Mouse (Mus musculus): Measurements from ENCODE around the gene Fgf23.

Gene Fgf23

DNA sequence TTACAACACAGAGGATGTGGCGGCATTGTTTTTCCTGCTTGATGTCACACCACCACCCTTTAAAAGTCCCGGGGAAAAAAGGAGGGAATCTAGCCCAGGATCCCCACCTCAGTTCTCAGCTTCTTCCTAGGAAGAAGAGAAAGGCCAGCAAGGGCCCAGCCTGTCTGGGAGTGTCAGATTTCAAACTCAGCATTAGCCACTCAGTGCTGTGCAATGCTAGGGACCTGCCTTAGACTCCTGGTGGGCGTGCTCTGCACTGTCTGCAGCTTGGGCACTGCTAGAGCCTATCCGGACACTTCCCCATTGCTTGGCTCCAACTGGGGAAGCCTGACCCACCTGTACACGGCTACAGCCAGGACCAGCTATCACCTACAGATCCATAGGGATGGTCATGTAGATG lies at the start of gene Fgf23:
TSS of gene Fgf23 (plus strand) at position 86 of the 400 bp plus-strand sequence.
- peak; percentile 29 for DNase-seq (ENCODE audit: low read depth)

- DNase-seq (ENCODE audit: low read depth), result no peak
Observed at GRCm38 (mm10) chr6:127024836-127025235, 47.9 kb upstream of the Fgf23 start.

DNA sequence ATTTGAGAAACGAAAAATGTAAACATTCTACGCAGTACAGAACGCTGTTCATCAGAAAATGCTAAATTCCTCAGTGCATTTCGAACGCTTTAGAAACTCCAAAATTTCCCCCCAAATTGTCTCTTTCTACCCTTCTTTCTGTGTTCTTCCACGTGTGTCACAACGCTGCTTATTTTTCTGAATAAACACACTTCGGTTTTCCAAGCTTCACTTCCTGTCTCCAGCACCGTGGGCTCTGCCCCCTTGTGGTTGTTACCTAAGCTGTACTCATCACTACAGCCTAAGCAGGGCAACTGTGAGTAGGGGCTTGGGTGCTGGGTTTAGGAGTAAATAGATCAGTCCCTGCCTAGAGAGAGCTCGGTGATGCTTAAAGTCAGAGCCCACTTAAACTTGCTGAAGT lies 37.9 kb upstream of the Fgf23 start:
- peak; percentile 60 for DNase-seq (ENCODE audit: low read depth)

DNA sequence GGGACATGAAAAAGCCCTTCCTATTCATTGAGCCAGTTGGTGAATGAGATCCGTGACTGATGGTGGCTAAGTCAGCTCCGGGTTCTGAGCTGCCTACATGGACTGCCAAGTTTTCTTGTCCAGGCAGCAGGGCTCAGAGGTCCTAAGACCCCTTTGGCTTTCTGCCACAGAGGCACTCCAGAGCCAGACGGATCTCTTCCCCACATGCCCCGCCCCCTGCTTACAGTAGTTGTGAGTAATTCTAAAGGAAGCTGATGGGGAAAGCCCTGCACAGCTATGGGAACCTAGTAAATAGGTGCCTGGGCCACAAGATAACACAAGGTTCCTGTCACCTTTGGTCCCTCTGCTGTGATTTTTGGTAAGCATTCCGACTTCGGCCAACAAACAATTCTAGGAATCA lies 27.8 kb upstream of the Fgf23 start:
- peak; percentile 73 for DNase-seq (ENCODE audit: low read depth)

DNA sequence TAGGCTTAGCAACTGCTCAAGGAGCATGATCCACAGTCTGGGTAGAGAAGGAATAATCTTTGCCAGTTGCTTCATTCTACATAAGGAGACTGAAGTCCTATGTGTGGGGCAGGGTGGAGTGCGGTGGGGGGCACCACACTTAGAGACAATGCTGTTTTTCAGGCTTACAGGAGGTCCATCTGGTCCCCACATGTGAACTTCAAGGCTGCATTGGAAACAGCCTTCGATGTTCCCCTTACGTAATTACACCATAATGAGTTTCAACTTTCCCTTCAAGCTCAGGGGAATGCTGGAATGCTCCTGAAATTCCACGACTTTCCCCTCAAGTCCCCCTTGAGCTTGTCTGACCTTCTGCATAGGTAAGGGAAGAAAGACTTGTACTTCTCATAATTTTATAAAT lies 21.9 kb upstream of the Fgf23 start:
- peak; percentile 46 for DNase-seq (ENCODE audit: low read depth)

DNA sequence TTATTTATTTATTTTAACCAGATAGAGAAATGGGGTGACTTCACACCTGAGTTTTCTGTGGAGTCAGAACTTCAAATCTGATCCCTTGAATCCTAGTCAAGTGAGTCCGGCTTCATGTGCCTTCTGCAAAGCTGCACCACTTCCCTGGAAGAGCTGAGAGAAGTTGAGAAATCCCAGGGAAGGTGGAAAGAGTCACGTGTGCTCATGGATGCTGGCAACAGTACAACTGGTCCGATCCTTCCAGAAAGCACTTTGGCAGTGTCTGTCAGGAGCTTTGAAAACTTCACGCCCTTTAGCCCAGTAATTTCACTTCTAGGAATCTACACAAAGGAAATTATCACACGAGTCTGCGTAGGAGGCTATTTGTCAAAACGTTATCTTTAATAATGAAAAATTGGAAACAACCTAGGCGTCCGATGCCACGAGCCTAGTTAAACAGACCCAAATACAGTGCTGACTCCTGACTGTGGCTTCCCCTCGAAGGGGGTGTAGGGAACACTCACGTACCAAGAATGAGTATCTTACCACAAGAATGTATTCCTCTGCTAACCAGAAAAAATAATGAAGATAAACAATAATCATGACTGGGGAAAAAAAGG lies 15.6 kb upstream of the Fgf23 start:
- DNase-seq (ENCODE audit: low read depth), result peak; percentile 98

GRCm38 (mm10) chr6:127059975-127060374 lies 12.7 kb upstream of the Fgf23 start:
- DNase-seq (ENCODE audit: low read depth), result no peak

GRCm38 (mm10) chr6:127063915-127064314 lies 8.8 kb upstream of the Fgf23 start:
- DNase-seq (ENCODE audit: low read depth), result no peak

GRCm38 (mm10) chr6:127064815-127065214 lies 7.9 kb upstream of the Fgf23 start:
- no peak for DNase-seq (ENCODE audit: low read depth)

DNA sequence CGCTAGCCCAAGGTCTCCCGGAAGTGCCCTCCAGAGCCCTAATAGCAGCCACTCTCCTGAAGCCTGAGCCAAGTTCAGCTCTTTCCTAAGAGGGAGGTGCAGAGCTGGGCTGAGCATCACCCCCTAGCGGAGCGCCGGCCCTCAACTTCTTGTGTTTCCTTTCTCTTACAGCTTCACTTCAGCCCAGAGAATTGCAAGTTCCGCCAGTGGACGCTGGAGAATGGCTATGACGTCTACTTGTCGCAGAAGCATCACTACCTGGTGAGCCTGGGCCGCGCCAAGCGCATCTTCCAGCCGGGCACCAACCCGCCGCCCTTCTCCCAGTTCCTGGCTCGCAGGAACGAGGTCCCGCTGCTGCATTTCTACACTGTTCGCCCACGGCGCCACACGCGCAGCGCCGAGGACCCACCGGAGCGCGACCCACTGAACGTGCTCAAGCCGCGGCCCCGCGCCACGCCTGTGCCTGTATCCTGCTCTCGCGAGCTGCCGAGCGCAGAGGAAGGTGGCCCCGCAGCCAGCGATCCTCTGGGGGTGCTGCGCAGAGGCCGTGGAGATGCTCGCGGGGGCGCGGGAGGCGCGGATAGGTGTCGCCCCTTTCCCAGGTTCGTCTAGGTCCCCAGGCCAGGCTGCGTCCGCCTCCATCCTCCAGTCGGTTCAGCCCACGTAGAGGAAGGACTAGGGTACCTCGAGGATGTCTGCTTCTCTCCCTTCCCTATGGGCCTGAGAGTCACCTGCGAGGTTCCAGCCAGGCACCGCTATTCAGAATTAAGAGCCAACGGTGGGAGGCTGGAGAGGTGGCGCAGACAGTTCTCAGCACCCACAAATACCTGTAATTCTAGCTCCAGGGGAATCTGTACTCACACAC lies 7.4 kb downstream of the Fgf23 start:
- peak; percentile 75 for DNase-seq (ENCODE audit: low read depth)

DNA sequence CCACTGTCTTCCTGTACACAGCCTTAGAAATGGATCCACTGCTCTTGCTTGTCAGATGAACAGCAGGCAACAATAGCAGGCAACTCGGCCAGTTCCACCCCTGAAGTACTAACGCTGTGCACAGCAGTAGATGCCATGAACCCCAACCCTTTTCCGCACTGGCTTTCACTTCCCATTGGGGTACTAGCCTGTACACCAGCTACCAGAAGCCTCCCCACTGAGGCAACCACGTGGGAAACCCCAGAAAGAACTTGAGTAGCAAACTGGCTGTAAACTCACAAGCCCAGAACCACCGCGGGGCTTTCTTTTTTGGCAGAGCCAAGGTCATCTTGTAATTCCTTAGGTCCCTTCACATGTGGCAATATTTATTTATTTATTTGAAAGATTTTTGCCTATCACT lies 9.1 kb downstream of the Fgf23 start:
- DNase-seq (ENCODE audit: low read depth), result no peak

DNA sequence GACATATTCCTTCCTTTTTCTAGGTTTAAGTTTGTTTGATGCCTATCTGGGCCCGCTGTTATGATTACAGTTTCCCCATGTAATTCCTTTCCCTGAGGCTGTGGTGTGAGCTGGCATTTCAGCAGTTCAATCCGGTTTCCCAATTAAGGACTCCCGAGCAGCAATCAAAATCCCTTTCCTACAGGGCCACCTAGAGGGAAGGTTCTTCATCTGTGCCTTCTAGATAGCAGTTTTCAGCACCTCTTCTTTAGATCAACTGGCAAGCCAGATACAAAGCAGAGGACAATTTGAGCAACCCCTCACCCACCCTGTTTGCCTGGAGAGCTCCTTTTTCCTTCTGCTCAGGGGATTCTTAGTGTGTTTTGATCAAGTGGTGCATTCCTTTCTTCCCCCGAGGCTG lies 14.0 kb downstream of the Fgf23 start:
- DNase-seq (ENCODE audit: low read depth), result peak; percentile 99

- DNase-seq (ENCODE audit: low read depth), result peak; percentile 68
Observed at GRCm38 (mm10) chr6:127094565-127094964, 21.9 kb downstream of the Fgf23 start.

GRCm38 (mm10) chr6:127103506-127104275 lies 31.0 kb downstream of the Fgf23 start:
- DNase-seq (ENCODE audit: low read depth), result no peak

DNA sequence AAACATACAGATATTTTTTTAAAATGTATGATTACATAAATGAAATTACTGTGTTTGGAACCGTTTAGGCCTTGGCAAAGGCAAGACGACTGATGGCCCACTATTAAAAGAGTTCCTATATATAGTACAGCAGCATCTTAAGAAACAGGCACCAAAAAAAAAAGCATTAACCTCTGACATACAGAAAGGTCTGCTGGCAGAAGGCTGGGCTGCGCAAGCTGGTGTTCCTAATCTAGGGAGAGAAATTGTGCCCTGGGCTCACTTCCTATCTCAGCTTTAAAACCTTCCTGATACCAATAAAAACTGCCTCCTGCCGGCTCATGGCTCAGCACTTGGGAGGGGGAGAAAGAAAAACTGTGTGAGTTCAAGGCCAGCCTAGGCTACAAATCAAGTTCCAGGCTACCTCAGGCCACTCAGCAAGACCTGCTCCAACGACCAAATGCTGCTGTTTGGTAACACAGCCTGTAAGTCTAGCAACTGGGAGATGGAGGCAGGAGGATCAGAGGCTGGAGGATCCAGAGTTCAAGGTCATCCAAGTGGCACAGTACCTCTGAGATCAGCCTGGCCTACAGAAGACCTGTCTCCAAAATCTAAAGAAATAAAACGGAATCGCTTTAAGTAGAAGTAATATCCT lies 31.8 kb downstream of the Fgf23 start:
- DNase-seq (ENCODE audit: low read depth), result no peak

DNA sequence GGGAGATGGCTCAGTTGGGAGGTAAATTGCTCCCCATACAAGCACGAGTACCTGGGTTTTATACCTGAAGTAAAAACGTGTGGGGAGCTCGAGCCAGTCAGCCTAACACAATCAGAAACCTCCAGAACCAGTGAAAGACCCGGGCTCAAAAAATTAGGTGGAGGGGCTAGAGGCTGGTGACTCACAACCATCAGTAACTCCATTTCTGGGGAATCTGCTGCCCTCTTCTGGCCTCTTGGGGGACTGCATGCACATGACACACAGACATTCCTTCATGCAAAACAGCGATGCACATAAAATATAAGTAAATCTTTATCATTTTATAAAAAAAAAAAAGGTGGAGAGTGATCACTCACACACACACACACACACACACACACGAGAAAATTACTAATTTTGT lies 32.4 kb downstream of the Fgf23 start:
- DNase-seq (ENCODE audit: low read depth), result peak; percentile 58

DNA sequence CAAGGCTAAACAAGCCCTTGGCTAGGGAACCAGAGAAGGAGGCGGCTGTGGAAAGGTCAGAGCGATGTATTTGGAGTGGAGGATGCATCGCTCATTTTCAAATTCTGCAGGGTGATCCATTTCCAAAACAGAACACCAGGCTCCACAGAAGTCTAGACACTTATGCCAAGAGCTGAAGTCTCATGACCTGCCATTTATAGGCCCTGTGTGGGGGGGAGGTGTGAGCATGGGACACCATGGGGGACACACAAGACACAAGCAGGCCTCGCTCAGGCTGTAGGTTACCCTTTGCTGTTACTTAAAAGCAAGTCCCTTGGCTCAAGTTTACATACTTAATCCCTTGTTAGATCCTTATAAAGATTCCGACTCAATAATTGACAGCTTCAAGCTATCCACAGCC lies 33.5 kb downstream of the Fgf23 start:
- no peak for DNase-seq (ENCODE audit: low read depth)

DNA sequence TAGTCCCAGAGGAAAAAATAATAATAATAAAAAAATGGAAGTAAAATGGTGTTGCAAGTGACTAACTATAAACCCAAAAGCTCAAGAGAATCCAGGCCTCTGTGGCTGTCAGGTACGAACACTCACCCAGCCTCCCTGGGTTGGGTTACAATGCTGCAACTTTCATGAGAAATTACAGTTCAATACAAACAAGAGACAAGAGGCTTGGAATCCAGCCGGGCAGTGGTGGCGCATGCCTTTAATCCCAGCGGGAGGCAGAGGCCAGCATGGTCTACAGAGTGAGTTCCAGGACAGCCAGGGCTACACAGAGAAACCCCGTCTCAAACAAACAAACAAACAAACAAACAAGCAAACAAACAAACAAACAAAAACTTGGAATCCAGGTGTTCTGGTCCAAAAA lies 34.0 kb downstream of the Fgf23 start:
- no peak for DNase-seq (ENCODE audit: low read depth)

- no peak for DNase-seq (ENCODE audit: low read depth)
Observed at GRCm38 (mm10) chr6:127107413-127107812, 34.7 kb downstream of the Fgf23 start.

GRCm38 (mm10) chr6:127108368-127109060 lies 35.8 kb downstream of the Fgf23 start:
- DNase-seq (ENCODE audit: low read depth), result no peak

DNA sequence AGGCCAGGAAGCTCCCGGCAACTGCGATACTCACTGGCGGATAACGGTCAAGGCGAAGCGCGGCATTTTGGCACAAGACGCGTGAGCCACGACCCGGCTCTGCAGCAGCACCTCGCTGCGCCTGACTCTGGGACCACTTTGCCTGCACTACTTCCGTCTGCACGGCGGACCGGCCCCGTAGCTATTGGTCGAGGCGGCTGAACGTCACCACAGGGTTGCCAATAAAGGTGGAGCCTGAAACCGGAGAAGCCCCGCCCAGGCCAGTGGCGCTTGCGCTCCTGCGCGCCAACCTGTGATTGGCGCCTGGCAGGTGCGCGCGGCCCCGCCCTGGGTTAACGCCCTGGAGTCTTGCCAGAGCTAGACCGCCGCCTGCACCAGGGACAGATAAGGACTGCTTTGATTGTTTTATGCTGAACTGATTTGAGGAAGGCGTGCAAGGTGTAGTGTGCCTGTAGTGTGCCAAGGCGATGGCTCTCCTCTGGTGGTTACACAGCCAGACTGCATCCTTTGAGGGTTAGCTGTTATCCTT lies 36.8 kb downstream of the Fgf23 start, which contains the start of gene Tigar:
TSS of gene Tigar (minus strand) at position 156 of the 529 bp plus-strand sequence.
- peak; percentile 90 for DNase-seq (ENCODE audit: low read depth)
